Mouse (Mus musculus) CH12.LX (cell line): Measurements from ENCODE around the gene Eif4ebp2.

ENCODE experiments used
- MAFK ChIP-seq: IDR thresholded peaks from 2 replicates; pipeline ENCODE4 v1.6.1; 2011; ENCODE audit warnings: low read length, improper control_type of control experiment; ENCODE audit not compliant: insufficient replicate concordance
- MXI1 ChIP-seq: IDR thresholded peaks from 2 replicates; pipeline ENCODE4 v1.6.1; 2011; ENCODE audit warnings: mild to moderate bottlenecking, low read depth, low read length, improper control_type of control experiment

- TF ChIP-seq MXI1 (no peak), MAFK (no peak)
These were observed 26.2 kb downstream of the Eif4ebp2 start for GRCm38 (mm10) chr10:61426251-61426757.
